Mouse (Mus musculus) megakaryocyte, embryonic 14.5 days (primary cell): Measurements from ENCODE around the gene Rubcnl.

Experiments
- FLI1 ChIP-seq: IDR thresholded peaks from 2 replicates; pipeline ENCODE4 v1.6.1; 2012; ENCODE audit warnings: low read length, inconsistent platforms, mixed read lengths
- GATA1 ChIP-seq: IDR thresholded peaks from 3 replicates; pipeline ENCODE4 v1.6.1; 2012; ENCODE audit warnings: mixed read lengths, low read length, inconsistent platforms, borderline replicate concordance

- TF ChIP-seq GATA1 (no peak), FLI1 (no peak)
These were observed 30.2 kb upstream of the Rubcnl start for GRCm38 (mm10) chr14:74985658-74986057.
